Mouse (Mus musculus): ENCODE measurements around the gene Prr7. TPM values are rescaled to one million over a fixed set of nuclear protein-coding genes. Genes with fewer than 3 reads are reported as not detected.
"Not testable (repeated sequence)": the region's sequence is repeated elsewhere in the genome, so short reads cannot be mapped to it uniquely, and the experiment has no call there.

The Prr7 gene
- total RNA-seq (2021) (1 to 10 TPM; 1.5 to 4.1 TPM), polyA plus RNA-seq (2012; rRNA removed) (59.0 and 66.3 TPM in 2 replicates)
- long read RNA-seq: 0 reads

- peak; percentile 71 for DNase-seq
Observed at GRCm38 (mm10) chr13:55464027-55464884, at the start of gene Prr7. Prr7 (plus strand) TSS chr13:55464267.

- no peak for DNase-seq
Observed at GRCm38 (mm10) chr13:55414743-55415380, 49.2 kb upstream of the Prr7 start, which contains the start of gene Pfn3. Pfn3 (minus strand) TSS chr13:55415232.

GRCm38 (mm10) chr13:55418004-55418403, 46.1 kb upstream of the Prr7 start:
- peak; percentile 92 for DNase-seq

GRCm38 (mm10) chr13:55419142-55419541, 44.9 kb upstream of the Prr7 start:
- DNase-seq: no peak

- DNase-seq: no peak
Observed at GRCm38 (mm10) chr13:55420018-55420932, 43.8 kb upstream of the Prr7 start.

- peak; percentile 83 for DNase-seq
Observed at GRCm38 (mm10) chr13:55420933-55421800, 42.9 kb upstream of the Prr7 start.

GRCm38 (mm10) chr13:55426613-55427012, 37.5 kb upstream of the Prr7 start, which contains the start of gene F12:
F12 (minus strand) TSS chr13:55426793.
- DNase-seq: no peak

- DNase-seq: peak; percentile 90
Observed at GRCm38 (mm10) chr13:55429226-55429888, 34.7 kb upstream of the Prr7 start.

- DNase-seq: peak; percentile 84
Observed at GRCm38 (mm10) chr13:55430566-55430965, 33.5 kb upstream of the Prr7 start.

GRCm38 (mm10) chr13:55431889-55432685, 32.0 kb upstream of the Prr7 start:
- DNase-seq: no peak

GRCm38 (mm10) chr13:55437111-55437629, 26.9 kb upstream of the Prr7 start:
- not testable (repeated sequence) for DNase-seq

GRCm38 (mm10) chr13:55443799-55444285, 20.2 kb upstream of the Prr7 start:
- no peak for DNase-seq

- DNase-seq: no peak
Observed at GRCm38 (mm10) chr13:55444286-55444936, 19.7 kb upstream of the Prr7 start.

DNA sequence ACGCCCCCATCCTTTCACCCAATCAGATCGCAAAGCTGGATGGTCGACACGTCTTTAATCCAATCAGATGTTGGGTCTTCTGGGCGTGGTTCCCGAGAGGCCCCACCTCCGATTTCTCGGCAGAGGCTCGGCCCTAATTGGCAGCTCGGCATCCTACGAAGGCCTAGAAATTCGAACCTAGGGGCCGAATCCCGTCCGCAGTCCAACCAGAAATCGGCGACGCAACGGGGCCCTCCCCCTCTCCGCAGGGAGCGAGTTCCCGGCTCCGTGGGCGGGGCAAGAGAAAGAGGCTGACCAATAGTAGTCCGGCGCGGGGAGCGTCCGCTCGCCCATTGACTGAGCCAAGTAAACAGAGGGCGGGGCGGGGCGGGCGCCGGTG, 19.1 kb upstream of the Prr7 start, which contains the start of gene Grk6:
TSS of gene Grk6 (plus strand) at position 136 of the 379 bp plus-strand sequence.
- DNase-seq: peak; percentile 100

GRCm38 (mm10) chr13:55445361-55446091, 18.5 kb upstream of the Prr7 start:
- no peak for DNase-seq

GRCm38 (mm10) chr13:55446483-55447105, 17.5 kb upstream of the Prr7 start:
- no peak for DNase-seq

DNA sequence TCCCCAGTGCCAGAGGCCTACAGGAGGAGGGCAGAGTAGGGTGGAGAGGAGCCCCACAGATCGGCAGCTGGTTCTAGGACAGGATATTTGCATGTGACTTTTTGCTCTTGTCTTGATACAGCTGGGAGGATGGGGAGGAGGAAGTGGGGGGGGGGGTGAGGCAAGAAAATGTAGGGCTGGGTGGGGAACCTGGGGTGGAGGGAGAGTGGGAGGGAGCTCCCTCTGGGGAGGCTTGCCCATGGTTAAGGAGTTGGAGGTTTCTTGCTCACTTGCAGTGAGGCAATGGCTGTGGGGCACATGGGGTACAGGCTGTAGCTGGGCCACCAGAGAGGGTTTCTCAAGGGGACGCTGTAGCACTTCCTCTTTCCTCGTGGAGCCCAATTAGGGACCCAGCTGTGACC, 16.5 kb upstream of the Prr7 start:
- no peak for DNase-seq

All from adrenal gland, adult 2 months (tissue).